Mouse (Mus musculus) brain, embryonic 18.5 days (tissue): ENCODE measurements around the gene Nphp3.

Experiments
- DNase-seq: peaks from one replicate; pipeline ENCODE4 v3.0.0-alpha.2; 2012; ENCODE audit warnings: low read depth, low spot score

Gene Nphp3

GRCm38 (mm10) chr9:104063244-104063961 lies 61.1 kb downstream of the Nphp3 start, which contains the start of gene Acad11:
TSS of gene Acad11 (plus strand) at chr9:104063377.
- DNase-seq, result peak; percentile 87

GRCm38 (mm10) chr9:104064571-104064970 lies 62.2 kb downstream of the Nphp3 start:
- DNase-seq, result no peak

- DNase-seq, result no peak
Measured at GRCm38 (mm10) chr9:104070241-104070640, 67.9 kb downstream of the Nphp3 start.

GRCm38 (mm10) chr9:104070863-104071604 lies 68.7 kb downstream of the Nphp3 start:
- no peak for DNase-seq

GRCm38 (mm10) chr9:104075808-104076207 lies 73.5 kb downstream of the Nphp3 start:
- DNase-seq, result no peak

- DNase-seq, result no peak
Measured at GRCm38 (mm10) chr9:104078780-104079179, 76.4 kb downstream of the Nphp3 start.

- no peak for DNase-seq
Measured at GRCm38 (mm10) chr9:104079379-104079778, 77.0 kb downstream of the Nphp3 start.

- no peak for DNase-seq
Measured at GRCm38 (mm10) chr9:104080038-104080437, 77.7 kb downstream of the Nphp3 start.

- DNase-seq, result no peak
Measured at GRCm38 (mm10) chr9:104085730-104086429, 83.5 kb downstream of the Nphp3 start.

GRCm38 (mm10) chr9:104088555-104088954 lies 86.2 kb downstream of the Nphp3 start:
- DNase-seq, result peak; percentile 3

- DNase-seq, result no peak
Measured at GRCm38 (mm10) chr9:104092945-104093344, 90.6 kb downstream of the Nphp3 start.
